Mouse (Mus musculus) C3H10T1/2 (cell line): ENCODE results near the gene Tsnaxip1. TPM values are rescaled to one million over a fixed set of nuclear protein-coding genes. Genes with fewer than 3 reads are reported as not detected.

ENCODE experiments used
- polyA plus RNA-seq, 2 experiments: library from polyadenylated mRNA; unstranded; fragments of >200 nt; fragmentation: generic; extraction: Trizol; gene quantifications; one replicate each; pipeline ENCODE4 v1.2.1; 2012; ENCODE audit warnings: missing spikeins in 2 of 2

Gene Tsnaxip1
- polyA plus RNA-seq: under 1 TPM; 0.05 to 0.11 TPM

GRCm38 (mm10) chr8:105826861-105827848 lies at the start of gene Tsnaxip1, which contains the start of gene Ranbp10:
Tsnaxip1 (plus strand) TSS chr8:105827731.
Ranbp10 (minus strand) TSS chr8:105827350.

GRCm38 (mm10) chr8:105853178-105853577 lies 25.6 kb downstream of the Tsnaxip1 start, which contains the start of gene Cenpt:
Cenpt (minus strand) TSS chr8:105853278.

GRCm38 (mm10) chr8:105854715-105855216 lies 27.2 kb downstream of the Tsnaxip1 start, which contains the start of gene Thap11:
Thap11 (plus strand) TSS chr8:105855132.

DNA sequence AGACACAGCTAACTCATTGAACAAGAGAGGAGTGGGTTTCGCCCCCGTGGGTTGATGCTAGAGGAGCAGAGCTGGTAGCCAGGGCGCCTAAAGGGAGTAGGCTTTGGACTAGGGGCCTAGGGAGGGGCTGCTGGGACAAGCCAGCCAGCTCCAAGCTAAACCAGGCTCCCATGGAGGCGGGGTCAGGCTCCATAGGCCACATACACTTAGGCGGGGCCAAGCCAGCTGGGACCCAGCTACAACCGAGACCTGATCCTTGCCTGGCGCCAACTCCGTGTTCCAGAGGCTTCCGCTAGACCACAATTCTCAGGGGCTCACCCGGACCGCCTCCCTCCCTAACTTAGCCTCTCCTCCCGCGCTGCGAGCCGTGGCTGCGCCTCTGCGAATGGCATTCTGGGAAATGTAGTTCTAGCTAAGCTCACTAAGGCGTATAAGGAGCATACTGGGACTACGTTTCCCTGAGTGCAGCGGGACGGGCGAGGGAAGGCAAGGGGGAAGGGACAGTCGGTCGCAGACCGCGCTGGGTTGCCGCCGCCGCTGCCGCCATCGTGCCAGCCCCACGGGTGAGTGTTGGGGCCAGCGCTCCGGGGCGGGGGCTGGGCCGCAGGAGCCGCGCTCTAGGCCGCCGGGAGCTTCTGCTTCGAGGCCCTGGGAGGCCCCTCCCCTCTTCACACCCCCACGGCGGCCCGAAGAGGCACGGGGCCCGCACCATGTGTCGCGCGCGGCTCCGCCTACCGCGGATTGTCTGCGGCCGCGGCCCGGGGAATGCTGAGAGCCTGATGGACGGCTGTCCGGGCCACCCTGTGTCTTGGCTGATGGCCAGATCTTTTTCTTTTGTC lies 32.8 kb downstream of the Tsnaxip1 start, which contains the start of gene Nutf2:
Nutf2 (plus strand) TSS at position 438 of the 839 bp plus-strand sequence.

DNA sequence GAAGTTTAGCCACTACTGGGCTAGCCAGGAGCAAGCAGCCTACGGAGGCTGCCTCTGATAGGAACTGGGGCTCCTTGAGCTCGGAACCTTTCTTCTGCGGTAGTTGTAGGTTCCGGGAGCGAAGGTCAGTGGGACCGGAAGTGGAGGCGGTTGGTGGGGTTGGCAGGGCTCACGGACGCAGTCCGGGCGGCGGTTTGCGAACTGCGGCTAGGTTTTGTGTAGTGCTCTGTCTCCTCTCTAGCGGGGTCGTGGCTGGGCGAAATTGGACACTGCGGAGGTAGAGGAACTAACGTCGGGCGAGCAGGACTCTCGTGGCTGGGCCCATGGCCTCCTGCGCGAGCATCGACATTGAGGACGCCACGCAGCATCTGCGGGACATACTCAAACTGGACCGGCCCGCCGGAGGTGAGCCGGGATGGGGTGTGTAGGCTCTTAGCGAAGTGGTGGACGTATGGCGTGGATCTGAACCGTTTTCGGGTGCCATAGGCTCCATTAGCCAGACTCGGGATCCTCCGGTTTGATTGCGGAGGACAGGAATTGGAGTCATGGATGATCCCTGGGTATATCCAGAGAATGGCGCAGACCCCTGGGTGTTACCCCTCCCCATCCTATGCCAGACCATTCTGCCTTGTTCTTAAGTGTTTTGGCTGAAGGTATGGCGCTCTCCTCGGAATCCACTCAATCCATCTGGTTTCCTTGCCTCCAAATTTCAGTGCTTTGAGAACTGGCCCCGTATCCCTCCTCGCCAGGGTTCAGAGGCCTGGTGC lies 53.4 kb downstream of the Tsnaxip1 start, which contains the start of gene Edc4:
Edc4 (plus strand) TSS at position 128 of the 767 bp plus-strand sequence.

GRCm38 (mm10) chr8:105893339-105893738 lies 65.8 kb downstream of the Tsnaxip1 start, which contains the start of gene Nrn1l:
Nrn1l (plus strand) TSS chr8:105893567.

Other genes starting within 250 kb of the Tsnaxip1 start
- gene Ripor1, start 222.5 kb upstream of the Tsnaxip1 start, polyA plus RNA-seq: 10 to 100 TPM; 16.9 to 54.0 TPM
- gene Ctcf, start 191.2 kb upstream of the Tsnaxip1 start, polyA plus RNA-seq: 10 to 100 TPM in 1 of 2 experiments, 1 to 10 TPM in 1; 3.6 to 24.4 TPM
- gene Agrp, start 190.3 kb upstream of the Tsnaxip1 start, polyA plus RNA-seq: under 1 TPM; 0.22 to 0.77 TPM
- gene Carmil2, start 141.5 kb upstream of the Tsnaxip1 start, polyA plus RNA-seq: under 1 TPM; 0.21 to 0.61 TPM
- gene Acd, start 126.6 kb upstream of the Tsnaxip1 start, polyA plus RNA-seq: 10 to 100 TPM; 50.3 to 70.4 TPM
- 10 to 100 TPM; 15.2 to 30.5 TPM for gene Pard6a, start 126.6 kb upstream of the Tsnaxip1 start, polyA plus RNA-seq
- gene 4933405L10Rik, start 120.1 kb upstream of the Tsnaxip1 start, polyA plus RNA-seq: under 1 TPM; 0.26 to 0.98 TPM
- gene Enkd1, start 119.5 kb upstream of the Tsnaxip1 start, polyA plus RNA-seq: 10 to 100 TPM; 21.1 to 27.5 TPM
- 10 to 100 TPM in 1 of 2 experiments, 1 to 10 TPM in 1; 4.3 to 12.5 TPM for gene Gfod2, start 69.1 kb upstream of the Tsnaxip1 start, polyA plus RNA-seq
- 10 to 100 TPM in 1 of 2 experiments, 1 to 10 TPM in 1; 2.2 to 14.2 TPM for gene Ranbp10, start 381 bp upstream of the Tsnaxip1 start, polyA plus RNA-seq
- 10 to 100 TPM; 26.0 to 44.2 TPM for gene Cenpt, start 25.5 kb downstream of the Tsnaxip1 start, polyA plus RNA-seq
- gene Thap11, start 27.4 kb downstream of the Tsnaxip1 start, polyA plus RNA-seq: 10 to 100 TPM; 23.9 to 66.2 TPM
- 100 to 1,000 TPM; 122 to 135 TPM for gene Nutf2, start 32.8 kb downstream of the Tsnaxip1 start, polyA plus RNA-seq
- 10 to 100 TPM; 11.4 to 33.4 TPM for gene Edc4, start 53.1 kb downstream of the Tsnaxip1 start, polyA plus RNA-seq
- 1 to 10 TPM in 1 of 2 experiments, under 1 TPM in 1; 0.33 to 1.8 TPM for gene Nrn1l, start 65.8 kb downstream of the Tsnaxip1 start, polyA plus RNA-seq
- 10 to 100 TPM in 1 of 2 experiments, 1 to 10 TPM in 1; 6.3 to 24.8 TPM for gene Pskh1, start 72.7 kb downstream of the Tsnaxip1 start, polyA plus RNA-seq
- 1 to 10 TPM in 1 of 2 experiments, under 1 TPM in 1; 0.04 to 1.2 TPM for gene Ctrl, start 106.1 kb downstream of the Tsnaxip1 start, polyA plus RNA-seq
- 100 to 1,000 TPM in 1 of 2 experiments, 10 to 100 TPM in 1; 93.2 to 114 TPM for gene Psmb10, start 110.7 kb downstream of the Tsnaxip1 start, polyA plus RNA-seq
- 1 to 10 TPM in 1 of 2 experiments, under 1 TPM in 1; 0.43 to 4.4 TPM for gene Lcat, start 115.7 kb downstream of the Tsnaxip1 start, polyA plus RNA-seq
- gene Slc12a4, start 138.4 kb downstream of the Tsnaxip1 start, polyA plus RNA-seq: 10 to 100 TPM; 18.7 to 66.1 TPM
- not detected for gene Dpep3, start 151.7 kb downstream of the Tsnaxip1 start, polyA plus RNA-seq
- 10 to 100 TPM in 1 of 2 experiments, 1 to 10 TPM in 1; 7.9 to 13.1 TPM for gene Dus2, start 163.6 kb downstream of the Tsnaxip1 start, polyA plus RNA-seq
- gene Dpep2nb, start 178.2 kb downstream of the Tsnaxip1 start, polyA plus RNA-seq: under 1 TPM; 0.05 to 0.28 TPM
- gene Ddx28, start 184.2 kb downstream of the Tsnaxip1 start, polyA plus RNA-seq: 10 to 100 TPM; 10.6 to 13.9 TPM
- 1 to 10 TPM in 1 of 2 experiments, under 1 TPM in 1; 0.91 to 9.6 TPM for gene Nfatc3, start 231.1 kb downstream of the Tsnaxip1 start, polyA plus RNA-seq